Mouse (Mus musculus): ENCODE data around the gene Trip10. TPM values are rescaled to one million over a fixed set of nuclear protein-coding genes. Genes with fewer than 3 reads are reported as not detected.

Trip10 gene
- total RNA-seq, 2 experiments from 2014 or later, result 7.9 to 8.2 TPM

DNA sequence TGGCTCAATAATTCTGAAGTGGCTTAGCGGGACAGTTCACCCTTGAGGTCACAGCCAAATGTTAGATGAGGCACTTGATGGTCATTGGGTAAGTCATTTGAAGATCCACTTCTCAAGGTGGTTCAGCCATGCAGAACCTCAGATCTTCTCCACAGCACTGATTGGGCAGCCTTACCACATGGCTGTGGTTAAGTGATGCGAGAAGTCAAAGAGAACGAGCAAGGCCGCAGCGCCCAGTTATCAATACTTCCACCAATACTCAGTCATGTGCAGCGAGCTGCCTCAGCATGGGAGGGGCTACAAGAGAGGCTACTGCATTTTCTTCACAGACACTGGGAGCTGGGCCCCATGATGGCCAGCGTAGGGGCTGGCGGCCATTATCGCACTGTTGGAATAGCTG lies 43.7 kb downstream of the Trip10 start:
- DNase-seq, result no peak

GRCm38 (mm10) chr17:57295935-57296334 lies 46.7 kb downstream of the Trip10 start:
- no peak for DNase-seq

DNA sequence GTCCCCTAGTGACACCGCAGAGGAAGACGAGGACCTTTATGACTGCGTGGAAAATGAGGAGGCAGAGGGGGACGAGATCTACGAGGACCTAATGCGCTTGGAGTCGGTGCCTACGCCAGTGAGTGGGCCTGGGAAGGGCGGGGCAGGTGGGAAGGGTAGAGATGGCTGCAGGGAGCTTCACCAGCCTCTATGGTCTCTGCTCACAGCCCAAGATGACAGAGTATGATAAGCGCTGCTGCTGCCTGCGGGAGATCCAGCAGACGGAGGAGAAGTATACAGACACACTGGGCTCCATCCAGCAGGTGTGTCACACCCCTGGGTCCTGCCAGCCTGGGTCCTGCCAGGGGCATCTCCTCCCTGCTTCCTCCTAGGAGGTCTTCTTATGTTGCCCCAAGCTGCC lies 47.8 kb downstream of the Trip10 start:
- no peak for DNase-seq

DNA sequence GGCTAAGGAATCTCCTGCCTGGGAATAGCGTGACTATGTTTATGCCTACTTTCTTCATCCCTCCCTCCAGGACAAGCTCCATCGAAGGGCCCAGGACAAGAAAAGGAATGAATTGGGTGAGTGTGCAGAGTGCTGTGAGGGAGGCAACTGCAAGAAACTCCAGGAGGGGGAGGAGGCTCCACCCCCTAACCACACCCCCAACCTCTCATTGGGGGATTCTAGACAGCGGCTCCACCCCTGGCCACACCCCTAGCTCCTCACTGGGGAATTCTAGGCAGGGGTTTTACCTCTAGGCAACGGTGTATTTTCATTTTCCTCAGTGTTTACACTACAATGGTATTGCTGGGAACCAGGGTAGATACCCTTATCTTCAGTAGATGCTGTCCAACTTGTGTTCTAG lies 56.3 kb downstream of the Trip10 start:
- no peak for DNase-seq

GRCm38 (mm10) chr17:57307074-57307473 lies 57.8 kb downstream of the Trip10 start:
- no peak for DNase-seq

DNA sequence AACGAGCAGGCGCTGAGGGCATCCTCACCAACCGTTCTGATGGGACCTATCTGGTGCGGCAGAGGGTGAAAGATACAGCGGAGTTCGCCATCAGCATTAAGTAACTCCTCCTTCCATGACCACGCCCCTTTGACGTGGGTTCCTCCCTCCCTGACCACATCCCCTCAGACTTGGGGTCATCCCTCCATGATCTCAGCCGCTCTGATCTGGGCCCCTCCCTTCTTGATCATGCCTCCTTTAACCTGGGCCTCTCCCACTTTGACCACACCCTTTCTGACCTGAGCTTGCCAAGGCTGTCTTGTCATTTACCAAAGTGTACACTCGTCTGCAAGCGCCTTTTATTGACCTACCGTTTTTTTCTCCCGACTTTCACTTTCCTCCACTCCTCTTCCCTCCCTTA lies 62.5 kb downstream of the Trip10 start:
- no peak for DNase-seq

Small RNAs within 50 kb of the gene (microRNA-seq; reads per million reads assigned to microRNA genes)
- 0 reads per million in 2 experiments for gene Mir6978

Other genes starting within 250 kb of the Trip10 start
- not detected for gene Pspn, start 249.4 kb upstream of the Trip10 start, total RNA-seq (2021)
- 10 to 100 TPM; 54.5 to 59.1 TPM for gene Gtf2f1, start 238.2 kb upstream of the Trip10 start, total RNA-seq (2021)
- gene Gm17949, start 238.0 kb upstream of the Trip10 start, total RNA-seq (2021), result under 1 TPM in 1 of 2 experiments, not detected in 1; 0.30 TPM
- gene Khsrp, start 217.9 kb upstream of the Trip10 start, total RNA-seq (2021), result 100 to 1,000 TPM; 111 to 121 TPM
- not detected for gene Slc25a41, start 207.8 kb upstream of the Trip10 start, total RNA-seq (2021)
- gene Crb3, start 190.3 kb upstream of the Trip10 start, total RNA-seq (2021), result under 1 TPM; 0.47 to 0.63 TPM
- 100 to 1,000 TPM; 363 to 374 TPM for gene Slc25a23, start 189.6 kb upstream of the Trip10 start, total RNA-seq (2021)
- 1 to 10 TPM in 1 of 2 experiments, under 1 TPM in 1; 0.92 to 1.0 TPM for gene Dennd1c, start 170.9 kb upstream of the Trip10 start, total RNA-seq (2021)
- gene Tubb4a, start 161.7 kb upstream of the Trip10 start, total RNA-seq (2021), result 100 to 1,000 TPM; 553 to 593 TPM
- gene Tnfsf9, start 144.1 kb upstream of the Trip10 start, total RNA-seq (2021), result 1 to 10 TPM in 1 of 2 experiments, under 1 TPM in 1; 0.88 to 1.1 TPM
- gene Cd70, start 99.7 kb upstream of the Trip10 start, total RNA-seq (2021), result under 1 TPM in 1 of 2 experiments, not detected in 1; 0.57 TPM
- not detected for gene Tnfsf14, start 55.3 kb upstream of the Trip10 start, total RNA-seq (2021)
- 1 to 10 TPM; 1.1 to 2.4 TPM for gene C3, start 21.3 kb upstream of the Trip10 start, total RNA-seq (2021)
- 10 to 100 TPM; 23.6 to 25.4 TPM for gene Gpr108, start 1.0 kb upstream of the Trip10 start, total RNA-seq (2021)
- 1 to 10 TPM; 3.0 to 3.7 TPM for gene Vav1, start 29.6 kb downstream of the Trip10 start, total RNA-seq (2021)
- 1 to 10 TPM; 5.2 to 5.6 TPM for gene Adgre1, start 109.2 kb downstream of the Trip10 start, total RNA-seq (2021)